Mouse (Mus musculus) spleen, adult 2 months (tissue): ENCODE measurements around the gene Gnao1.

Experiments
- CTCF ChIP-seq: fragments of 200-500 bp; IDR thresholded peaks from 2 replicates; pipeline ENCODE4 v1.5.1; 2011; ENCODE audit warnings: mild to moderate bottlenecking, inconsistent platforms; ENCODE audit not compliant: insufficient read depth, insufficient read length, insufficient replicate concordance; ENCODE audit errors: extremely low read depth
- POLR2A ChIP-seq: fragments of 200-500 bp; IDR thresholded peaks from 2 replicates; pipeline ENCODE4 v1.6.1; 2011; ENCODE audit warnings: low read depth, low read length, inconsistent platforms

DNA sequence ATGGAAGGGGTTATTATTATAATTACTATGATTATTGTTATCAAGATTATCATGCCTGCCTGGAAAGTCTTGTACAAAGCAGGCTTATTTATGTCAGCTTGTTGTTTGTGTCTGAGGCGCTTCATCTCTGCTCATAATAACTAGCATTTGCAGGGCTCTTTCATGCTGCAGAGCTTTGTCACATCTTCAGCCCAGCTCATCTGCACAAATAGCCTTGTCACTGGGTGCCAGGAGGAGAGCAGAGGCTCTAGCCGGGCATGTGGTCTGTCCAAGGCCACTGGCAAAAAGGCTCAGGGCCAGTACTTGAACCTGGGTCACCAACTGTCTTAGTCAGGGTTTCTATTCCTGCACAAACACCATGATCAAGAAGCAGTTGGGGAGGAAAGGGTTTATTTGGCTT is 123.5 kb downstream of the Gnao1 start:
- TF ChIP-seq CTCF = no peak
- TF ChIP-seq POLR2A = no peak
